Mouse (Mus musculus): ENCODE measurements around the gene Pepd. TPM values are rescaled to one million over a fixed set of nuclear protein-coding genes. Genes with fewer than 3 reads are reported as not detected.
A peak's percentile ranks its signal among the peaks of the same experiment; 100 is the strongest.

The Pepd gene
- polyA plus RNA-seq, 1 experiment from 2014 or later: 59.3 TPM

DNA sequence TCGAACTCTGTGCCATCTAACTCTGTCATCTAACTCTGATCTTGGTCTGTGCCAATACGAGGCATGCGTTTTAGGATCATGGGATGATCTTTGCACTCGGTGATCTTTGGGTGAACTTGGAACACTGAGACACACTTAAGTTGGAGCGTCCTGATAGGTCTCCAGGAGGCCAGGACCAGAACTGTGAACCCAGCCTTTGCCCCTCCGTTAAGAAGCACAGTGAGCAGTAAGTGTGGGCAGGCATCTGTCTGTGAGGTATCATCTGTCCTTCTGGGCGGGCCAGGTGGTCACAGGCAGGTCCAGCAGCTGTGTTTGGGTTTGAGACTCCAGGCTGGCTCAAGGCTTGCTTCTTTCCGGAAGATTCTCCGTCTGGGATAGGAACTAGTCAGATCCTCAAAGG, 1.8 kb downstream of the Pepd start:
- Histone ChIP-seq H3K36me3 (replicated peaks) (no peaks in the 10 kb centered on the region), H3K9me3 (replicated peaks) (no peaks in the 10 kb centered on the region), H3K4me1 (replicated peaks) (peaks cover 31% of the 10 kb centered on the region), H3K4me3 (replicated peaks) (no peak overlapping the region), H3K4me2 (no peak overlapping the region), H3K27ac (replicated peaks) (no peak overlapping the region), H3K27me3 (peaks cover 11% of the 10 kb centered on the region), H3K9ac (no peak overlapping the region)
- no peak for ATAC-seq (ENCODE audit: insufficient read depth)
- 72% methylated on average over 9 of the region's 9 CpGs for WGBS (ENCODE audit: insufficient replicate concordance)

DNA sequence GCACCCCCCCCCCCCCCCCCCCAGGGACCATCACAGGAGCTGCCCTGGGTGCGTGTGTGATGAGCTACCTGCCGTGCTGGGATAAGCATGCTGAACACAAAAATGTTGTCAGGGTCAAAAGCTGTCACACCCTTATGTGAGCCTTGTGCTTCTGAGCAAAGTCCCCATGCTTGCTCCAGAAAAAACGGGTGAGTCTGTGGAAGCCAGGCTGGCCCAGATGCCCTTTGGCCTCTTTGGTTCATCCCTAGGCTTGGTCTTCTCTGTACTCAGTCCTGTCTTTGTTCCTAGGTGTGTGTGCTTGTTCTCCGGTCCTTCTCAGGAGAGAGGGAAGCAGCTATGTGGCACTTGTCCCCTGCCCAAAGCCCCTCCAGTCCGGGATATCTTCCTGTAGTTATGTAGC, 3.4 kb downstream of the Pepd start:
- Histone ChIP-seq H3K27me3 (peaks cover 10% of the 10 kb centered on the region), H3K9me3 (replicated peaks) (no peaks in the 10 kb centered on the region), H3K4me1 (replicated peaks) (peaks cover 31% of the 10 kb centered on the region), H3K4me3 (replicated peaks) (no peak overlapping the region), H3K9ac (no peak overlapping the region), H3K27ac (replicated peaks) (no peak overlapping the region), H3K36me3 (replicated peaks) (no peaks in the 10 kb centered on the region), H3K4me2 (no peak overlapping the region)
- 63% methylated on average over 5 of the region's 5 CpGs for WGBS (ENCODE audit: insufficient replicate concordance)
- no peak for ATAC-seq (ENCODE audit: insufficient read depth)

GRCm38 (mm10) chr7:34917558-34917957, 5.4 kb downstream of the Pepd start:
- ATAC-seq (ENCODE audit: insufficient read depth): no peak
- Histone ChIP-seq H3K4me1 (replicated peaks) (peaks cover 24% of the 10 kb centered on the region), H3K36me3 (replicated peaks) (no peaks in the 10 kb centered on the region), H3K27ac (replicated peaks) (no peak overlapping the region), H3K4me2 (no peak overlapping the region), H3K9me3 (replicated peaks) (no peaks in the 10 kb centered on the region), H3K4me3 (replicated peaks) (no peak overlapping the region), H3K27me3 (no peaks in the 10 kb centered on the region), H3K9ac (no peak overlapping the region)
- 63% methylated on average over 6 of the region's 6 CpGs for WGBS (ENCODE audit: insufficient replicate concordance)

DNA sequence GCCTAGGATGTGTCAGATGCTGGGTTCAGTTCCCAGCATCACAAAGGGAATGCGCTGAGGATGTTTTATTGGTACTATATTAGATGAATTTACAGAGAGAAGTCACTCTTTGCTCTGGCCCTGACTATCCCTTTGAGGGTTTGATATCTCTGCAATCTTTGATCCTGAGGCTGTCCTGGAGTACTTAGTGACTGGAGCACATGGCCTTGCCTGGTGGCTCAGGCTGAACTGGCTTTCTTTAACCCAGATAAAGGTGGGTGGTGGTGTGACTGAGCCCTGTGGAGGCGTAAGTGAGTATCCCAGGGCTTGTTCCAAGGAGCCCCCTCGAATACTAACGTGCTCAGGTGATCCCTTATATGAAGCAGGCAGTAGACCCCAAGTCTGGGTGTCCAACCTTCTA, 5.8 kb downstream of the Pepd start:
- H3K36me3 ChIP-seq (replicated peaks): no peaks in the 10 kb centered on the region

GRCm38 (mm10) chr7:34918416-34918815, 6.2 kb downstream of the Pepd start:
- Histone ChIP-seq H3K4me1 (replicated peaks) (peaks cover 15% of the 10 kb centered on the region; the same call in 1 of the 2 replicates), H3K27ac (replicated peaks) (no peak overlapping the region), H3K9ac (no peak overlapping the region), H3K9me3 (replicated peaks) (no peaks in the 10 kb centered on the region), H3K36me3 (replicated peaks) (no peaks in the 10 kb centered on the region), H3K4me3 (replicated peaks) (no peak overlapping the region), H3K4me2 (no peak overlapping the region), H3K27me3 (no peaks in the 10 kb centered on the region)
- no peak for ATAC-seq (ENCODE audit: insufficient read depth)
- WGBS (ENCODE audit: insufficient replicate concordance): 60% methylated on average over 8 of the region's 8 CpGs

More for the DNA sequence above, 5.8 kb downstream of the Pepd start:
- H3K27me3 ChIP-seq: no peaks in the 10 kb centered on the region
- H3K4me3 ChIP-seq (replicated peaks): no peak overlapping the region
- ATAC-seq (ENCODE audit: insufficient read depth): no peak
- no peaks in the 10 kb centered on the region for H3K9me3 ChIP-seq (replicated peaks)
- 71% methylated on average over 4 of the region's 4 CpGs for WGBS (ENCODE audit: insufficient replicate concordance)
- H3K27ac ChIP-seq (replicated peaks): no peak overlapping the region
- H3K4me2 ChIP-seq: no peak overlapping the region
- H3K4me1 ChIP-seq (replicated peaks): peaks cover 20% of the 10 kb centered on the region
- H3K9ac ChIP-seq: no peak overlapping the region

- H3K9me3 ChIP-seq (replicated peaks): no peaks in the 10 kb centered on the region
- H3K36me3 ChIP-seq (replicated peaks): no peaks in the 10 kb centered on the region
- H3K4me1 ChIP-seq (replicated peaks): peaks cover 14% of the 10 kb centered on the region; the same call in 1 of the 2 replicates
- WGBS (ENCODE audit: insufficient replicate concordance): 59% methylated on average over 5 of the region's 5 CpGs
- no peak overlapping the region for H3K4me2 ChIP-seq
- H3K27me3 ChIP-seq: no peaks in the 10 kb centered on the region
- ATAC-seq (ENCODE audit: insufficient read depth): no peak
- no peak overlapping the region for H3K27ac ChIP-seq (replicated peaks)
- H3K9ac ChIP-seq: no peak overlapping the region
- no peak overlapping the region for H3K4me3 ChIP-seq (replicated peaks)
Measured at GRCm38 (mm10) chr7:34919054-34919453, 6.9 kb downstream of the Pepd start.

DNA sequence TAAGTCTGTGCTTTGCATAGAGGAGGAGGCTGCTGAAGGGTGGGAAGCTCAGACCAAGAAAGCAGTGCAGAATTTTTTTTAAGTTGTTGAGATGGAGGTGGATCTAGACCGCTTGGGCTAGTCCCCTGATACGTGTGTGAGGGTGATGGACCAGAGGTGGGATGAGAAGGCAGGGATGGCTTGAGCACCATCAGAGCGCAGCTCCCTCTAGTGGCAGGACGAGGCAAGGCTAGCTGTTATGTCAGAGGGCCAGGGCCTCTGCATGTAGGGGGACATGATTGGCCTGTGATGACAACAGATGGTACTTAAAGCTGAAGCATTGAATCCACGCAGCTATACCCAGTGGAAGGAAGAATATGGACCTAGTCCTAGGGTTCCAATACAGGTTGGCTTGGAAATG, 7.6 kb downstream of the Pepd start:
- peak; percentile 26; the same call in 1 of the 2 replicates for ATAC-seq (ENCODE audit: insufficient read depth)
- Histone ChIP-seq H3K36me3 (replicated peaks) (no peaks in the 10 kb centered on the region), H3K9me3 (replicated peaks) (no peaks in the 10 kb centered on the region), H3K27me3 (no peaks in the 10 kb centered on the region), H3K4me3 (replicated peaks) (no peak overlapping the region), H3K4me2 (no peak overlapping the region), H3K9ac (no peak overlapping the region), H3K27ac (replicated peaks) (no peak overlapping the region), H3K4me1 (replicated peaks) (peaks cover 14% of the 10 kb centered on the region; the same call in 1 of the 2 replicates)
- WGBS (ENCODE audit: insufficient replicate concordance): 42% methylated on average over 5 of the region's 5 CpGs

- Histone ChIP-seq H3K4me3 (replicated peaks) (no peak overlapping the region), H3K9ac (no peak overlapping the region), H3K27ac (replicated peaks) (no peak overlapping the region), H3K4me2 (no peak overlapping the region), H3K9me3 (replicated peaks) (no peaks in the 10 kb centered on the region), H3K4me1 (replicated peaks) (no peaks in the 10 kb centered on the region; the same call in 1 of the 2 replicates), H3K36me3 (replicated peaks) (peaks cover 10% of the 10 kb centered on the region; the same call in 1 of the 2 replicates), H3K27me3 (no peaks in the 10 kb centered on the region)
- WGBS (ENCODE audit: insufficient replicate concordance): 70% methylated on average over 5 of the region's 5 CpGs
- no peak for ATAC-seq (ENCODE audit: insufficient read depth)
Measured at GRCm38 (mm10) chr7:34925208-34925607, 13.0 kb downstream of the Pepd start.

DNA sequence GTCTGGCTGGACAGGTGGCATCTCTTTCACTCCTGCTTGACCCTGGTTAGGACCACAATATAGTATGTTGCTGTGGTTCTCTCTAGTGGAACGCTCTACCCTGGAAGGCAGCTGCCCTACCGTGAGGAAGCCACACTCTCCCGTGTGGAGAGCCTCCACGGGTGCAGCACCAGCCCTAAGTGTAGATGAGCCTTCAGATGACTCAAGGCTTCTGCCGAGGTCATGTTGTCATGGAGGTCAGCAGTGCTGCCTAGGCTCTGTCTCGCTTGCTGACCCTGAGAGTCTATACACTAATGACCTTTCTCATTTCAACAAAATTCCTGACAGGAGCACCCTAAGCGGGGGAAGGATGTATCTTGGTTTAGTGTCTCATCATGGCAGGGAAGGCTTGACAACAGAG, 13.8 kb downstream of the Pepd start:
- no peaks in the 10 kb centered on the region for H3K9me3 ChIP-seq (replicated peaks)
- H3K4me2 ChIP-seq: no peak overlapping the region
- H3K36me3 ChIP-seq (replicated peaks): peaks cover 10% of the 10 kb centered on the region; the same call in 1 of the 2 replicates
- H3K27me3 ChIP-seq: no peaks in the 10 kb centered on the region
- no peaks in the 10 kb centered on the region; the same call in 1 of the 2 replicates for H3K4me1 ChIP-seq (replicated peaks)
- 74% methylated on average over 7 of the region's 7 CpGs for WGBS (ENCODE audit: insufficient replicate concordance)
- H3K4me3 ChIP-seq (replicated peaks): no peak overlapping the region
- no peak for ATAC-seq (ENCODE audit: insufficient read depth)
- H3K9ac ChIP-seq: no peak overlapping the region
- no peak overlapping the region for H3K27ac ChIP-seq (replicated peaks)

DNA sequence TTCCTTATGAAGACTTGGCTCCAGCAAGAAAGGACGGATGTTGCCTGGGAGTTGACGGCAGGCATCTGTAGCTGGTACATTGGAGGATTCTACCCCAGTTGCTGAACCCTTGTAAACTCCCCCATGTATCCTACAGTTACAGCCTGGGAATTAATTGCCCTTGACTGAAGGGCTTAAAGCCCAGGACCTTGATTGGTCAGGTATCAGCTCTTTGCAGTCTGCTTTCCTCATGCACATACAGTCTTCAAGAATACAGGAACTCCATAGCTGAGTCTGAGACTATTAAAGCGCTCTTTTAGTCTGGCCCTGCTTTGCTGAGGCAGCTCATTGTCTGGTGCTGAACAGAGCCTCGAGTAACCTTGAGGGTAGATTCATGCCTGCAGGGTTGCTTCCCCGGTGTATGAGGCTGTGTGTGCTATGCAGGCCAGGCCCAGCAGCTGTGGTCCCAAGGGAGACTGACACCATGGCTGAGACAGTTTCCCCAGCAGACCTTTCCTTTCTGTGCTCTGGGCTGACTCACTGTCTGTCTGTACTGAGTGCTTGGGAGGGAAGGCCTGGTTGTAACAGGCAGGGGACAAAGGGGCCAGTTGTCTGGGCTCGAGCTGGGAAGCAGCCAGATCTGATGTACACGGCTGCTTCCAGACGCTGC, 17.6 kb downstream of the Pepd start:
- WGBS (ENCODE audit: insufficient replicate concordance): 70% methylated on average over 8 of the region's 8 CpGs
- no peak for ATAC-seq (ENCODE audit: insufficient read depth)
- Histone ChIP-seq H3K36me3 (replicated peaks) (peaks cover 12% of the 10 kb centered on the region), H3K4me1 (replicated peaks) (peaks cover 24% of the 10 kb centered on the region), H3K4me2 (no peak overlapping the region), H3K27ac (replicated peaks) (no peak overlapping the region; the same call in 1 of the 2 replicates), H3K9ac (no peak overlapping the region), H3K27me3 (no peaks in the 10 kb centered on the region), H3K9me3 (replicated peaks) (no peaks in the 10 kb centered on the region), H3K4me3 (replicated peaks) (no peak overlapping the region)

DNA sequence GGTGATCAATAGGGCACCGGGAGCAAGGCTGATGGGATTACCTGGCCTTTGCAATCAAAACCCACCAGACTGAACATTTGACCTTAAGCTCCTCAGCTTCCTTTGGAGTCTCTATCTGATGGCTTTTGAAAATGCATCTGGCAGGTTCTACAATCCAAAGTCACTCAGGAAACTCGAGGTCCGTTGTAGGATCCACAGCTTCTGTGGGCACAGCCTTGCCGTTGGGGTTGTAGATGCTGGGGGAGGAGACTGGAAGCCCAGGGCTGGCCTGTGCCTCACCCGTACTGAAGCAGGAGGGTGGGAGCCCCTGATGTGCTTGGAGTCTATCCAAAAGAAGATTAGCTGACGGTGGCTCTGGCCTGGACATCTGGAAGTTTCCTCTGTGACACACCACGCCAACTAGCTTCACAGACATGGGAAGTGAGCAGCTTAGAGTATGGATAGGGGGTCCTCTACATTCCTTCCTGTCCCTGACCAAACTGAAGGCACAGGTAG, 18.1 kb downstream of the Pepd start:
- Histone ChIP-seq H3K4me3 (replicated peaks) (no peak overlapping the region), H3K4me2 (no peak overlapping the region), H3K9me3 (replicated peaks) (no peaks in the 10 kb centered on the region), H3K27ac (replicated peaks) (no peak overlapping the region), H3K36me3 (replicated peaks) (peaks cover 18% of the 10 kb centered on the region), H3K27me3 (no peaks in the 10 kb centered on the region), H3K9ac (no peak overlapping the region), H3K4me1 (replicated peaks) (peaks cover 24% of the 10 kb centered on the region)
- no peak for ATAC-seq (ENCODE audit: insufficient read depth)
- WGBS (ENCODE audit: insufficient replicate concordance): 55% methylated on average over 7 of the region's 7 CpGs

All from liver, embryonic 15.5 days (tissue).